Mouse (Mus musculus) megakaryocyte progenitor cell, adult 5-6 weeks (primary cell): ENCODE data around the gene Upf3b. TPM values are rescaled to one million over a fixed set of nuclear protein-coding genes. Genes with fewer than 3 reads are reported as not detected.
"Not testable (repeated sequence)": the region's sequence is repeated elsewhere in the genome, so short reads cannot be mapped to it uniquely, and the experiment has no call there.

ENCODE experiments used
- ATAC-seq: replicated peaks from 2 replicates; pipeline ENCODE4 v1.8.0; 2016; ENCODE audit warnings: mild to moderate bottlenecking, moderate TSS enrichment, inconsistent platforms; ENCODE audit not compliant: poor library complexity
- total RNA-seq, 2 experiments: library from RNA; stranded (forward) in 1 of 2; stranded (reverse) in 1 of 2; fragments of 157-497, 149-512 nt in 1 of 2; fragments of 200-1000 nt in 1 of 2; gene quantifications; 2 replicates each; pipeline versions ENCODE4 v1.2.3 to v1.2.4; 2015 to 2017

Gene Upf3b
- total RNA-seq (2015) (55.0 and 70.9 TPM in 2 replicates), total RNA-seq (2017) (57.4 and 71.0 TPM in 2 replicates)

DNA sequence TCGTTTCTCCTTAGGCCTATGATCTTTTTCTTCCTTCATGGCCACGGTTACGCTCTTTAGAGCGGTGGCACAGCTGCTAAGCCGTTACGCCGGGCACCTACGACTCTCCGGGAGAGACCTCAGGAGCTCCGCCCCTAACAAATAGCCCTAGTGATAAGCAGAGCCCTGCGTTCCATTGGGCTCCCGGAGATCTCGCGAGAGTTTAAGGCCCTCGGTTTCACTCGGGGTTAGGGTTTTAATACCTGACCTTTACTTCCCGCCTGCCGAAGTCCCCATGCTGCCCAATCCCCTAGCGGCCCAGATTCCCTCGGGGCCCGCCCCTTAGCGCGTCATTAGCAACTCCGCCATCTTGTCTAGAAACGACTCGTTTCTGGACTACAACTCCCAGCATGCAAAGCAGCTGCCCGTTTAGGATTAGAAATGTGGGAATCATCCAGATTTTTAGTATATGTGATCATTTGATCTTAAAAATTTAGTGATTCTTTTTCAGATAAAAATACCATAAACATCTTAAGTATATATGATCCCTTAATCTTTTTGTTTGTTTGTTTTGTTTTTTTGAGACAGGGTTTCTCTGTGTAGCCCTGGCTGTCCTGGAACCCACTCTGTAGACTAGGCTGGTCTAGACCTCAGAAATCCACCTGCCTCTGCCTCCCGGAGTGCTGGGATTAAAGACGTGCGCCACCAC, at the start of gene Upf3b:
TSS of gene Upf3b (minus strand) at position 130 of the 688 bp plus-strand sequence.
- peak; percentile 96 for ATAC-seq

DNA sequence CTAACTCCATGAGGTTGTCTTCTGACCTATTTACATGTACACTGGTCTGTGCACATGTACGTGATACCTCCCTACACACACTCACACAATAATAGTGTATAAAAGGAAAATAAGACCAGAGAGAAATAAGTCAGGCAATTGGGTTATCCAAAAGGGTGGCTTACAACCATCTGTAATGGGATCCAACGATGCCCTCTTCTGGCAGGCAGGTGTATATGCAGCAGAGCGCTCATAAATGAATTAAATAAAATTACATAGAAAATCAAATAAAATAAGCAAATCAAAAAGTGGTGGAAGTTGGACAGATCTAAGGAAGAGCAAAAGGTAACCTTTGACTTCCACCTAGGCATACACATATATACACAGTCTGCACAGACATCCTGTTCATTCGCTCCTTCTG, 47.7 kb upstream of the Upf3b start:
- peak; percentile 48; the same call in 1 of the 2 replicates for ATAC-seq

DNA sequence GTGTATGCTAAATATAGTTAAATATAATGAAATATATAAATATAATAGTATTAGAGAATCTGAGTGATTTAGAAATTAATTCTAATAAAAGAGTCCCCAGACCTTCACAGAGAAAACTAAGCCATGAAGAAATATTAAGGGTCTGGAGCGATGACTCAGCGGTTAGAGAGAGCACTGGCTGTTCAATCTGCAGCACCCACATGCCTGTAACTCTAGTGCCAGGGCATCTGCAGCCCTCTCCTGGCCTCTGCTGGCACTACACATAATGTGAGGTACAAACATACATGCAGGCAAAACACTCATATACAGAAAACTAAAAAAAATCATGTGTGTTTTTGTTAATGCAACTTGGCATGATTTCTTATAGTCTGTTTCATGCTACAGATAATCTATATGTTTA, 34.8 kb upstream of the Upf3b start:
- ATAC-seq, result peak; percentile 100

DNA sequence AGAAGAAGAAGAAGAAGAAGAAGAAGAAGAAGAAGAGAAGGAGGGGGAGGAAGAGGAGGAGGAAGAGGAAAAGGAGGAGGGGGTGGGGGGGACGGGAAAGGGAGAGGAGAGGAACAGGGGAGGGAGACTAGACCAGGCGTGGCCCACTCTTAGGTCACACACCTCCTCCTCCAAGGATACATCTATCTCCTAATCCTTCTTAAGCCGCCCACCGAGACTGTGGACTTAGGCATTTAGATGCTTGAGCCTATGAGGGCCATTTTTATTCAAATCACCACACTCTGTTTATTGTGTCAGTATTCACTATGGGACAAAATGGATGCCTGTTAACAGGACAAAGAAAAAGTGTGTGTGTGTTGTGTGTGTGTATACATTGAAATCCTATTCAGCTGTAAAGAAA, 34.4 kb upstream of the Upf3b start:
- ATAC-seq, result not testable (repeated sequence)

DNA sequence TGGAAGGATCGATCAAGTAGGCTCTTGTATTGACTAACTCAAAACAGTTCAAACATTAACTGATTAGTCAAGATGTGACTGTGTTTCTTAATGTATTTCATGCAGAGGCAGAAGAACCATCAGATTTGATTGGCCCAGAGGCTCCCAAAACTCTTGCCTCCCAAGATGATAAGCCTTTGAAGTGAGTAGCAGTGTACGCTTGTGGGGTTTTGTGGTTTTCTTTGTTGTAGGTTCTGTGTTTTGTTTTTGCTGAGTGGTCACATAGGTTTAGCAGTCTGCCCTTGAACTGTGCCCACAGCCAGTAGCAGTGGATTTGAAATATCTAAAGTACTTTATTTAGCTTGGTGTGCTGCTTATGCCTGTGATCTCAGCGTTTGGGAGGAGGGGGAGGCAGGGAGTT, 31.6 kb upstream of the Upf3b start:
- no peak for ATAC-seq

DNA sequence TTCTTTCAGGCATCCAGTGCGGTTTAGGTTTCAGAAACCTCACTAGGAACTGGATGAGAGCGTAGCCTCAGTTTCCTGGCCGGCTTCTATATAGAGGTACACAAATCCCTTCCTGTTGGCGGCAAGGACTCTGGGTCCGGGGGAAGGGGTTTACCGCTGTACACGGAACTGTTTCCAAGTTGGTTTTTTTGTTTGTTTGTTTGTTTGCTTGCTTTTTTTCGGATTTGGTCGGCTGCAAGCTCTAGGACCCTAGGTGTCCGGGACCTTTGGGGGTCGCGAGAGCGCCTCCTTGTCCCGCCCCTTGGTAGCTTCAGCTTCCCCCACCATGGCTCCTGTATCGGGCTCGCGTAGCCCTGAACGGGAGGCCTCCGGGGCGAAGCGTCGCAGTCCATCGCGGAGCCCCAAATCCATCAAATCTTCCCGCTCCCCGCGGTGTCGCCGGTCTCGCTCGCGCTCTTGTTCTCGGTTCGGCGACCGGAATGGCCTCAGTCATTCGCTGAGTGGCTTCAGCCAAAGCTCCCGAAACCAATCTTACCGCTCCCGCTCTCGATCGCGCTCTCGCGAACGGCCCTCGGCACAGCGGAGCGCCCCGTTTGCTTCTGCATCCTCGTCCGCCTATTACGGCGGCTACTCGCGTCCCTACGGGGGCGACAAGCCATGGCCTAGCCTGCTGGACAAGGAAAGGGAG, 16.7 kb upstream of the Upf3b start, which contains the start of gene Nkap:
TSS of gene Nkap (plus strand) at position 125 of the 688 bp plus-strand sequence.
- peak; percentile 98 for ATAC-seq

DNA sequence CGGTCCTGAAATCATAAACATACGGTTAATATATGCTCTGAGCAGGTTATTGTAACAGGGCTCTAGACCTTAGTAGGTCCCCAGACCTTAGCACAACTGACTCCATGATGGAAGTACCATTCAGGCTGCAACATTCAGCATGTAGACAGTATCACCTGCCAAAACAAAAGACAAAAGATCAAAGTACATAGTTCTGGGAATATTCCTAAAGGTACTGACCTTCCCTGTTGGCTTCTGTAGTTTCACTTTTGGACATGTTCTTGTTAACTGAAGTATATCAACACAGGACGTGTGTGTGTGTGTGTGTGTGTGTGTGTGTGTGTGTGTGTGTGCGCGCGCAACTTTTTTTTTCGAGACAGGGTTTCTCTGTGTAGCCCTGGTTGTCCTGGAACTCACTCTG, 15.4 kb upstream of the Upf3b start:
- no peak for ATAC-seq

DNA sequence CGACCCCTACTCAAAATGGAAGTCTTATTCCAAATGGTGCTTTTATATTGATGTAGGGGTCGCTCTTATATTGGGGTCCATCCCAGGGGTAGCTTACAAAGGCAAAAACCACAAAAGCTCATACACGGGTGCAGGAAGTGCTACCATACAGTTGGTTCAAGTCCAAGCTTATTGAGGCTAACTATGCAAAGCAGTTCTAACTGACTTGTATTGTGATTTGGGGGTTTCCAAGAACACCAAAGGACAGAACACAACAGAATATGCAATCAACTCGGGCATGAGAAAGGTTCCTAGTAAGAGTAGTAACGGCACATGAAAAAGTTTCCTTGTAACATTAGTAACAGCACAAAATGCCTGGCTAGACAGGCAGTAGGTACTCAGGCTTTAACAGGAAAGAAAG, 10.1 kb upstream of the Upf3b start:
- no peak for ATAC-seq

DNA sequence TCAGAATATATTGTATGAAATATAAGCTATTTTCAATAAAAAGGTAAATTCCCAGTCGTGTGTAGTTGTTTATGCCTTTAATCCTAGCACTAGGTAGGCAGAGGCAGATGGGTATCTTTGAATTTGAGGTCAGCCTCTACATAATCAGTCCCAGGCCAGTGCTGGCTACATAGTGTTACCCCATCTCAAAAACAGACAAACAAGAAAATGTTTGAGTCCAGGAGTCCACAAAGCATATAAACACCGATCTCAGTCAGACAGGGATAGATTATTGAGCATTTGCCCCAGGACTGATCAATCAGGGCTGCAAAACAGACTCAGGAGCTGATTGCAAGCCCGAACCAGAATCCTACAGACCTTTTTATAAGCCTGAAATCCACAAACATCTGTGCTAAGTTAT, 9.5 kb upstream of the Upf3b start:
- ATAC-seq, result no peak

DNA sequence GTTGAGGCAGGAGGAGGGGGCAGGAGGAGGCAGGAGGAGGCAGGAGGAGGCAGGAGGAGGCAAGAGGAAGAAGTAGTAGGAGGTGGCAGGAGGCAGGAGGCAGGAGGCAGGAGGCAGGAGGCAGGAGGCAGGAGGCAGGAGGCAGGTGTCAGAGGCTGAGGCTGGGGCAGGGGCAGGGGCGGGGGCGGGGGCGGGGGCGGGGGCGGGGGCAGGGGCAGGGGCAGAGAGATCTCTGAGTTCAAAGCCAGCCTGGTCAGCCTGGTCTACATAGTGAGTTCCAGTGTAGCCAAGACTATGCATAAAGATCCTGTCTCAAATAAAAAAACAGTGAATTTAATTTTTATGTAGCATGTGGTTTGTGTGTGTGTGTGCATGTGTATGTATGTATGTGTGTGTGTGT, 7.0 kb upstream of the Upf3b start:
- ATAC-seq, result no peak

DNA sequence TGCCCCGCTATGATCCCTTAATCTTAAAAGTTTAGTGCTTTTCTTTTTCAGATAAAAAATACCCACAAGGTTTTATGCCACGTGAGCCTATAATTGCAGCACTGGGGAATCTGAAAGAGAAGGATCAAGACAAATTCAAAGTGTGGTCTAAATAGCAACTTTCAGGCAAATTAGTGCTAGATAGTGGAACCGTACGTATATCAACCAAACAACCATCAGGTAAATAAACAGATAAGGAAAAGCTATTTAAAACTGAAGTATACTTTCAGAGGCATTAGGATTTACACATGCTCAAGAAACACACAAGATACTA, 715 bp upstream of the Upf3b start:
- no peak for ATAC-seq

DNA sequence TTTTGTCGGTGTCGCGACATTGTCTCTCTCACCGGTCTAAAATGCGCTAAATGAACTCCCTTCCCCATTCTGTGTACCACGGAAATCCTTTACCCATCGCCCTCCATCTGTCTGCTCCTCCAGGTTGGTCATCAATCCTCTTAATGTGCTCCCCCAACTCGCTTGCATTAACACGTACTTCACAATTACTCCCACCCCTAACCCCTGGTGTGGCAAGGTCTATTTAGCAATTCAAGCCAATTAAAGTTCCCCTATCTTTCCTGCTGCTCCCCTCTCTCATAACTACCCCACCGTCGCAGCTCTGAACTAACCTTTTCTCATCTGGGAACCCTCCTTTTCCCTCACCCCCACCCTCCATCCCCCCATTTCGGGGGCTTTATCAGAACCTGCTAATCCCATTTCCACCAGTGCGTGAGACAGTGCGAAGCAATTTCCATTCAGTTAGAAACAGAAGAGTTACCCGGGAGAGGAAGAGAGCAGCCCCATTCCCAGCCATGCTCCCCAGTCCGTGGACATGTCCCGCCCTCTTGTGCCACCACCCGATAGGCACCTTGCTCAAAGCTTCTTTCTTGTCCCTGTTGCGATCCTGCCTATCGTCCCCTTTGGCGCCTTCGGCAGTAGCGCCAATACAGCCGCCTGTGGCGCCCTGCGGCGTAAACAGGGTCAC, 463 bp downstream of the Upf3b start:
- peak; percentile 69 for ATAC-seq

DNA sequence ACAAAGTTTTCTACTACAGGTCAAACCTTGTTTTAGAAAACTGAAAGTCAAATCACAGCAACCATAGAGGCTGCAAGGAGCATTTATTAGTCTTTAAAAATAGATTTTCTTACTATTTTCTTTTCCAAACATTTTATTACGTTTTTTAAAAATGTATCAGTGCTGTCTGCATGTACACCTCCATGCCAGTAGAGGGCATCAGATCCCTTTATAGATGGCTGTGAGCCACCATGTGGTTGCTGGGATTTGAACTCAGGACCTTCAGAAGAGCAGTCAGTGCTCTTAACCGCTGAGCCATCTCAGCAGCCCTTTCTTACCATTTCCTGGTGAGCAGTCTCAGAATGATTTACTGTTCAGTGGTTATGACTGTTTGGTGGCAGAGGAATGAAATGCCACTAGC, 6.3 kb downstream of the Upf3b start:
- no peak for ATAC-seq

DNA sequence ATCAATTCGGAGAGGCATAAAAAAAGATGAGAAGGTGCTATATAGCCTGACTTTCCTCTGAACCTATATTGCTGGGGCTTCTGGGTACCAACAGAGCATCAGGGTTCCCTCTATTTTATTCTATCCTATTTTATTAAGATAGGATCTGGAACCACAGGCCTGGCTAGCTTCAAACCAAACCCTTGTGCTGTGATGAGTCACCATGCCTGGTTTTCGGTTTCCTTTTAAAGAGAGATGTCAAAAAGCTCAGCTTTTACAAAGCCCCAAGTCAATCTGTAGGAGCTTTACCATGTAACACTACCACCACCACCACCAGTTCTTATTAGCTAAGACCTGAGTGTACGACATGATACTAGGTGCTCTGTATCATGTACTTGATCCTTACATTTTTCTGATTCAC, 11.4 kb downstream of the Upf3b start:
- ATAC-seq, result no peak

DNA sequence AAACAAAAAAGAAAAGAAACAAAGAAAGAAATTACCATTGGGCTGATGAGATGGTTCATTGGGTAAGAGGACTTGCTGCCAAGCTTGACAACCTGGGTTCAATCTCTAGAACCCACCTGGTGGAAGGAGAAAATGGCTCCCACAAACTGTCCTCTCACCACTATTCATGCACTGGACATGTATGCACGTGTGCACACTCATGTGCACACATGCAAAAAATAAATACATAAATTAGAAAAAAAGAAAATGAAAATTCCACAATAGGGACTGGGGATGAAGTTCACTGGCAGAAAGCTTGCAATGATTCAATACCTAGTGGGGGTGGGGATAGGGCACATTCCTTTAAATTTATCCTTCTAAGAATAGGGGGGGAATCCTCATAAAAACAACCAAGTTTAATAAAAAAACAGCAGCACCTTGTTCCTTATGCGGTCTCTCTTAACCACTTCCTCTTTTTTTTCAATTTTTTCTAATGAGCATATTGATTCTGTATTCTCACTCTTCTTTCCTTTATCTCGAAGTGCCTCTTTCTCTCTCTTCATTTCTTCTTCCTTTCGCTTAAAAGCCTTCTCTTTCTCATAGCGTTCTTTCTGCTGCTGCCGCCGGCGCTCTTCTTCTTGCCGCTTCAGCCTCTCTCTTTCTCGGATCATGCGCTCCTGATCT, 14.9 kb downstream of the Upf3b start:
- 0 out of 2 replicates have a peak, but pooled peaks have one; percentile 31 for ATAC-seq

DNA sequence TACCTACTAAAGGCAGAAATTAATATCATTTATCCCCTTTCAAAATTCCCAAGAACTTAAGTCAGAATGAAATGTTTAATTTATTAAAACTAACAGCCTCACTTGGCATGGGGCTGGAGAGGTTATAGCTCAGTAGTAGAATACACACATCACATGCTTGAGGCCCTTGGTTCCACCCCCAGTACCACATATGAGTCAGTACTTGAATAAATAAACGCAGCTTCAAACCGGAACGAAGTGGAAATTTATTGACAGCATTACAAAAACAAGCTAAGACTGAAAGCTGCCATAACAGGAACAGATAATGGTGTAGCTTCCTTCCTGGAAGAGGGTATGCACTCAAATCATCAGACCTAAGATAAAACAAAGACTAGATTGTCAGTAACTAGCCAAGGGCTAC, 18.7 kb downstream of the Upf3b start:
- ATAC-seq, result no peak

DNA sequence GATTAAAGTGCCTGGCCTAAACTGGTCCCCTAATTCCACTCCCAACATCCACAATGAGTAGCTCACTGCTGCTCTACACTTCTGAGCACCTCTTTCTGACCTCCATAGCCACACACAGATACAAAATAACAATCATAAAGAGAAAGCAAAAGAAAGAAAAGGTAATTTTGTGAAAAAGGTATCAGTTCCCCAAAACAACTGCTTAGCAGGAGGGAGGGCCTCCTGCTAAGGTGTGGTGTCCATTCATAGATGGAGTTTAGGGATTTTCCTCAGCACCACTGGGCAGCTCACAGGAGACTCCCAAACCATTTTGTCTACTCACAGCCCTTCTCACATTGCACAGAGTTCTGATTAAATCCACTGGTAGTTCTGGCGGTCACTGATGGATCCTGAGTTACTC, 21.3 kb downstream of the Upf3b start:
- no peak for ATAC-seq

DNA sequence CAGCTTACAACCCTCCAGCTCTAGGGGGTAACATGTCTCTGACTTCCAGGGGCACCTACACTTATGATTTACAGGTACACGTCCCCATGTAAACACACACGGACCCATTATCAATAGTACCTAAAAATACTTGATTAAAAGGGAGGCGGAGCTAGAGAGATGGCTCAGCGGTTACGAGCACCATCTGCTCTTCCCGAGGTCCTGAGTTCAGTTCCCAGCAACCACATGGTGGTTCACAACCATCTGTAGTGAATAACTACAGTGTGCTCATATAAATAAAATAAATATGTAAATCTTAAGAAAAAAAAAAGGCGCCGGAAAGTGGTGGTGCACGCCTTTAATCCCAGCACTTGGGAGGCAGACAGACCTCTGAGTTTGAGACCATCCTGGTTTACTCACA, 24.5 kb downstream of the Upf3b start:
- ATAC-seq, result peak; percentile 14; the same call in 1 of the 2 replicates

DNA sequence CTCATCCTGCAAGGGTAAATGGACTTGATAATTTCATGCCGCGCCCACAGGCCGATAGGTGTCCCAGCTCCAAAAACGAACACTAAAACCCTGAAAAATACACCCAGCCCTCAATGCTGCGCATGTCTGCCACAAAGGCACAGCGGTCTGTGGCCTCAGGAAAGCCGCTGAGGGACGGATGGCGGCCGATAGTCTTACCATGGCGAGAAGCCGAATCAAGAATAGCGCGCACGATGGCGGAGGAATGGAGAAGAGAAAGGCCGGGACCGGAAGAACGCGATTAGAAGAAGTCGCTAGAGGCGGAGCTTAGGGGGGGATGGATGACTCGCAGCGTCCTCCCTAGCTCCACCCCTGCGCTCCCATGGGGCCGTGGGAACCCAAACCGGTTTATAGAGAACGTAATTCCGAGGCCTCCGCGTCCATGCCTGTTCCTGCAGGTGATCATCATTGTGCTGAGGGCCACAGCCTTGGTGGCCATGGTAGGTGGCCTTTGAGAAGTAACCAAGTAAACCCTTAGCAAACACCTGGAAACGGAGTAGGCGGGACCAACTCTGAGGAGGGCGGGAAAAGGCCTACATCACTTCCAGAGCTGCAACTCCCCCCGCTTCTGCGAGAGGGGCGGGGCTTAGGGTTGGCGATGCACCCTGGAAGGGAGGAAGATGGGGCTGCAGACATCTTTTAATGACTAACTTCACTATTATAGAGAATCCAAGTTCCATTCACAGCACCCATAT, 25.0 kb downstream of the Upf3b start, which contains the start of gene Rpl39:
TSS of gene Rpl39 (minus strand) at position 476 of the 734 bp plus-strand sequence.
- ATAC-seq, result peak; percentile 89

DNA sequence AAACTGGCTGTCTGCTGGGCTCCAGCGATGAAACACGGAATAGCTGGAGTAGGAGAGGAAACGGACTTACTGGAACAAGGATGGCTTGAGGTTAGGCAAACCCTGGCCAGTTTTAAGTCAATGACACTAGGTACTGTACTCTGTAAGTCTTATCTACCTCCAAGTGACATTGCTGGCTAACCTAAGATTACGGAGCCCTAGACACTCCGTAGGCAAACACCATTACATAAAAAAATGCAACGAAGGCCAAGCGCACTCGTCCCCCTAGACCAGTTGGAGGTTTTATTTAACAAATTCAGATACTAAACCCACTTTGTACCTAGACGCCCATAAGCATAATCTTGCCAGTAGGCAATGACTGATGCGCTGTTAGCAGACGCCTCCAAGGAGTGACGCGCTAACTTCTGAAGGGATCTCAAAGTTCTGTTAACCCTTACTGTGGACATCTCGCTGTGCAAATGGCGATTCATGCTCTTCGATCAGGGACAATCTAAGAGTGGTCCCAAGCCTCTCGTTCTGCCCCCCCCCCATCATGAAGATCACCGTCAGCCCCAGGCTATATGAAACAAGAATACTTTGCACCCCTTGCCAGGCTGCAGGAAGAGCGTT, 25.7 kb downstream of the Upf3b start:
- 0 out of 2 replicates have a peak, but pooled peaks have one; percentile 9 for ATAC-seq
